Mouse (Mus musculus): ENCODE results near the gene Lrriq3. TPM values are rescaled to one million over a fixed set of nuclear protein-coding genes. Genes with fewer than 3 reads are reported as not detected.
A peak's percentile ranks its signal among the peaks of the same experiment; 100 is the strongest.

The Lrriq3 gene
- total and polyA plus RNA-seq, 3 experiments, result 0.16 to 0.42 (median 0.30) TPM

GRCm38 (mm10) chr3:155186456-155186855, 93.2 kb downstream of the Lrriq3 start:
- Histone ChIP-seq H3K4me1 (ENCODE audit: control insufficient read depth, insufficient read depth, low read length) (no peaks in the 10 kb centered on the region; the same call in 1 of the 2 replicates), H3K27ac (no peak overlapping the region), H3K4me3 (no peak overlapping the region), H3K36me3 (ENCODE audit: control insufficient read depth, insufficient read depth, low read length) (no peaks in the 10 kb centered on the region), H3K27me3 (ENCODE audit: control insufficient read depth, insufficient read depth, low read length) (no peaks in the 10 kb centered on the region), H3K79me2 (replicated peaks; ENCODE audit: control insufficient read depth, insufficient read depth, low read length) (no peaks in the 10 kb centered on the region), H3K9ac (ENCODE audit: low read depth, low read length) (no peak overlapping the region)
- 70% methylated on average over 2 of the region's 2 CpGs for WGBS
- DNase-seq, result no peak
- intact Hi-C loops (cut with DNase I), result loop anchor here (10.0 kb wide), 1 partner anchor 142 kb away; no protein-coding TSS in a partner anchor
- TF ChIP-seq CTCF (IDR thresholded peaks at IDR 0.05), result no peak
- TF ChIP-seq POLR2A (IDR thresholded peaks at IDR 0.05; ENCODE audit: insufficient read depth, low read depth, low read length), result no peak
- no peak for TF ChIP-seq EP300 (IDR thresholded peaks at IDR 0.05; ENCODE audit: insufficient read depth, low read depth, low read length)

GRCm38 (mm10) chr3:155188857-155189256, 95.6 kb downstream of the Lrriq3 start:
- DNase-seq, result peak in 1 of 2 experiments; percentile 7
- TF ChIP-seq EP300 (IDR thresholded peaks at IDR 0.05; ENCODE audit: insufficient read depth, low read depth, low read length), result no peak
- TF ChIP-seq CTCF (IDR thresholded peaks at IDR 0.05), result no peak
- TF ChIP-seq POLR2A (IDR thresholded peaks at IDR 0.05; ENCODE audit: insufficient read depth, low read depth, low read length), result no peak
- no peaks in the 10 kb centered on the region for H3K79me2 ChIP-seq (replicated peaks; ENCODE audit: control insufficient read depth, insufficient read depth, low read length)
- H3K4me3 ChIP-seq, result no peak overlapping the region
- 42% methylated on average over 2 of the region's 2 CpGs for WGBS
- intact Hi-C loops (cut with DNase I), result loop anchor here (10.0 kb wide), 1 partner anchor 144 kb away; no protein-coding TSS in a partner anchor
- H3K27ac ChIP-seq, result no peak overlapping the region
- H3K27me3 ChIP-seq (ENCODE audit: control insufficient read depth, insufficient read depth, low read length), result no peaks in the 10 kb centered on the region
- no peak overlapping the region for H3K9ac ChIP-seq (ENCODE audit: low read depth, low read length)
- H3K36me3 ChIP-seq (ENCODE audit: control insufficient read depth, insufficient read depth, low read length), result no peaks in the 10 kb centered on the region
- no peaks in the 10 kb centered on the region; the same call in 1 of the 2 replicates for H3K4me1 ChIP-seq (ENCODE audit: control insufficient read depth, insufficient read depth, low read length)

- H3K27me3 ChIP-seq (ENCODE audit: control insufficient read depth, insufficient read depth, low read length), result no peaks in the 10 kb centered on the region
- H3K79me2 ChIP-seq (replicated peaks; ENCODE audit: control insufficient read depth, insufficient read depth, low read length), result no peaks in the 10 kb centered on the region
- 9% methylated on average over 1 of the region's 1 CpGs for WGBS
- H3K4me3 ChIP-seq, result no peak overlapping the region
- no peak overlapping the region for H3K9ac ChIP-seq (ENCODE audit: low read depth, low read length)
- intact Hi-C loops (cut with DNase I), result no loop called here
- H3K4me1 ChIP-seq (ENCODE audit: control insufficient read depth, insufficient read depth, low read length), result no peaks in the 10 kb centered on the region
- no peak for DNase-seq
- no peak overlapping the region for H3K27ac ChIP-seq
- no peaks in the 10 kb centered on the region for H3K36me3 ChIP-seq (ENCODE audit: control insufficient read depth, insufficient read depth, low read length)
- no peak for TF ChIP-seq POLR2A (IDR thresholded peaks at IDR 0.05; ENCODE audit: insufficient read depth, low read depth, low read length)
- no peak for TF ChIP-seq EP300 (IDR thresholded peaks at IDR 0.05; ENCODE audit: insufficient read depth, low read depth, low read length)
- peak; percentile 63 for TF ChIP-seq CTCF (IDR thresholded peaks at IDR 0.05)
Observed at GRCm38 (mm10) chr3:155234919-155235318, 141.7 kb downstream of the Lrriq3 start.

GRCm38 (mm10) chr3:155235502-155235901, 142.3 kb downstream of the Lrriq3 start:
- H3K4me1 ChIP-seq (ENCODE audit: control insufficient read depth, insufficient read depth, low read length), result no peaks in the 10 kb centered on the region
- H3K9ac ChIP-seq (ENCODE audit: low read depth, low read length), result no peak overlapping the region
- no peak overlapping the region for H3K27ac ChIP-seq
- TF ChIP-seq EP300 (IDR thresholded peaks at IDR 0.05; ENCODE audit: insufficient read depth, low read depth, low read length), result no peak
- no peak for TF ChIP-seq CTCF (IDR thresholded peaks at IDR 0.05)
- TF ChIP-seq POLR2A (IDR thresholded peaks at IDR 0.05; ENCODE audit: insufficient read depth, low read depth, low read length), result no peak
- no peak overlapping the region for H3K4me3 ChIP-seq
- no peaks in the 10 kb centered on the region for H3K27me3 ChIP-seq (ENCODE audit: control insufficient read depth, insufficient read depth, low read length)
- no peak for DNase-seq
- no peaks in the 10 kb centered on the region for H3K79me2 ChIP-seq (replicated peaks; ENCODE audit: control insufficient read depth, insufficient read depth, low read length)
- H3K36me3 ChIP-seq (ENCODE audit: control insufficient read depth, insufficient read depth, low read length), result no peaks in the 10 kb centered on the region
- intact Hi-C loops (cut with DNase I), result no loop called here

Other genes with a start within 250 kb of the Lrriq3 start
- 10 to 100 TPM; 69.7 to 75.9 TPM for gene Tnni3k, start 38.0 kb upstream of the Lrriq3 start, total RNA-seq (2021)
- gene Tnni3k, start 38.0 kb upstream of the Lrriq3 start, polyA plus RNA-seq (2012; rRNA removed), result 69.9 and 113 TPM in 2 replicates
- 10 to 100 TPM; 13.3 to 13.9 TPM for gene Fpgt, start within 50 bp of the Lrriq3 start, total RNA-seq (2021)
- gene Fpgt, start within 50 bp of the Lrriq3 start, polyA plus RNA-seq (2012; rRNA removed), result 9.4 and 19.7 TPM in 2 replicates

All from heart, adult 2 months (tissue).